Mouse (Mus musculus): ENCODE data around the gene Mus81.

Mus81 gene

DNA sequence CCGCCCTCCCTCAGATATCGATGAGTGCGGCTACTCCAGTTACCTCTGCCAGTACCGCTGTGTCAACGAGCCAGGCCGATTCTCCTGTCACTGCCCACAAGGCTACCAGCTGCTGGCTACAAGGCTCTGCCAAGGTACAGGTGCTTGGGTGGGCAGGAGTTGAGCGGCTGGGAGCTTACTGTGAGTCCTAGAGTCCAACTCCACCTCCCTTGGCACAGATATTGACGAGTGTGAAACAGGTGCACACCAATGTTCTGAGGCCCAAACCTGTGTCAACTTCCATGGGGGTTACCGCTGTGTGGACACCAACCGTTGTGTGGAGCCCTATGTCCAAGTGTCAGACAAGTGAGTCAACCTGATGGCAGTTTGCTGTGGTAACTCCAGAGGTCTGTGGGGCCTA, 8.2 kb downstream of the Mus81 start:
- H3K36me3 ChIP-seq (ENCODE audit: insufficient read depth, low read length), result peaks cover 49% of the 10 kb centered on the region
- H3K9me3 ChIP-seq (ENCODE audit: low read length), result no peaks in the 10 kb centered on the region
- no peak overlapping the region for H3K4me3 ChIP-seq (replicated peaks; ENCODE audit: low read length)
- no peak for TF ChIP-seq NANOG (IDR thresholded peaks at IDR 0.05; ENCODE audit: borderline replicate concordance, low read length)
- H3K4me1 ChIP-seq (replicated peaks; ENCODE audit: low read depth, low read length), result peaks cover 46% of the 10 kb centered on the region
- H3K27me3 ChIP-seq (ENCODE audit: insufficient read depth, low read length), result peaks cover 14% of the 10 kb centered on the region

DNA sequence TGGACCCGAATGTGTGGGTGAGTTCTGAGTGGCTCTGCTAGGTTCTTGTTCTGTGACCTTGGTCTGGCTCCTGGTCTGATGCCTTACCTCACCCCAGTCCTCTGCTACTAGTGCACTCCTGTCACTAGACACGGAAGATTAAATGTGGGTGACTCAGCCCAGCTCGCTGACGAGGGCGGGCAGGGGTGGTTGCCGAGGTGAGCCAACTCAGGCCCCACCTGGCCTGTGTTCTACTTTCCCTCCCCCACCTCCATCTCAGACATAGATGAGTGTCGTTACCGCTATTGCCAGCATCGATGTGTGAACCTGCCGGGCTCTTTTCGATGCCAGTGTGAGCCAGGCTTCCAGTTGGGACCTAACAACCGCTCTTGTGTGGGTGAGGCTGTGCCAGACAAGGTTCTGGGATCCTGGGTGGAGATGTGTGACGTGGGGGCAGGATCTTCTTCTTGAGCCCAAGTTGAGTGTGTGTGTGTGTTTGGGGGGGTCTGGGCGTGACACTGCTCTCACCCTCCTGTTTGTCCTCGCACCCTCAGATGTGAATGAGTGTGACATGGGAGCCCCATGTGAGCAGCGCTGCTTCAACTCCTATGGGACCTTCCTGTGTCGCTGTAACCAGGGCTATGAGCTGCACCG, 10.4 kb downstream of the Mus81 start:
- 0 out of 2 replicates have a peak overlapping the region, but pooled peaks have one; percentile 3 for H3K4me3 ChIP-seq (replicated peaks; ENCODE audit: low read length)
- H3K4me1 ChIP-seq (replicated peaks; ENCODE audit: low read depth, low read length), result peaks cover 39% of the 10 kb centered on the region
- H3K36me3 ChIP-seq (ENCODE audit: insufficient read depth, low read length), result peaks cover 27% of the 10 kb centered on the region
- TF ChIP-seq POU5F1 (IDR thresholded peaks at IDR 0.05; ENCODE audit: borderline replicate concordance, low read length) (no peak), NANOG (IDR thresholded peaks at IDR 0.05; ENCODE audit: borderline replicate concordance, low read length) (no peak), CTCF (conservative IDR thresholded peaks at IDR 0.05; ENCODE audit: low read length) (no peak)
- peaks cover 31% of the 10 kb centered on the region for H3K27me3 ChIP-seq (ENCODE audit: insufficient read depth, low read length)
- H3K9me3 ChIP-seq (ENCODE audit: low read length), result no peaks in the 10 kb centered on the region

DNA sequence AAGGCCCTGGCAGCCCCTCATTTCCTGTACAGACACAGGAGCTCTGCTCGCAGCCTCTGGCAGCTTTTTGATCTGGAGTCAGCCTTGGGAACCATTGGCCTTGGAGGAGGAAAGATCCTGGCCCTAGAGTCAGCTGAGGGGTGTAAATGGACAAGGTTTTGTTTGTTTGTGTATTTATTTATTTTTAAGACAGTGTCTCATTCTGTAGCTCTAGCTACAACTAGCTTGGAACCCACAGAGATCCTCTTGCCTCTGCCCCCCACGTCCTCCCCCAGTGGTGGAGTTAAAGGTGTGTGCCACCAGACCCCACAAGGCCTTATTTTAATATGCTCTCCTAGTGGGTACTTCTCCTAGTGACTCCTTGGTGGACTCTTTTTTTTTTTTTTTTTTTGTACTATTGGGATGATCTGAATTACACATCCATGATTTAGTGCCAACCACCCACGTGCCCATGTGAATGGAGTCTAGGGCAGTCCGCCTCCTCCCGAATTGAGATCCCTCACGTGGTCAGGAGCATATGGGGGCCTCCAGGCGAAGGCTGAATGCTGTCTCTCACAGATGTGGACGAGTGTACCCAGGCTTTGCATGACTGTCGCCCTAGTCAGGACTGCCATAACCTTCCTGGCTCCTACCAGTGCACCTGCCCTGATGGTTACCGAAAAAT, 11.1 kb downstream of the Mus81 start:
- peaks cover 21% of the 10 kb centered on the region for H3K36me3 ChIP-seq (ENCODE audit: insufficient read depth, low read length)
- peaks cover 31% of the 10 kb centered on the region for H3K27me3 ChIP-seq (ENCODE audit: insufficient read depth, low read length)
- no peak overlapping the region for H3K4me3 ChIP-seq (replicated peaks; ENCODE audit: low read length)
- H3K4me1 ChIP-seq (replicated peaks; ENCODE audit: low read depth, low read length), result peaks cover 35% of the 10 kb centered on the region
- TF ChIP-seq NANOG (IDR thresholded peaks at IDR 0.05; ENCODE audit: borderline replicate concordance, low read length) (no peak), POU5F1 (IDR thresholded peaks at IDR 0.05; ENCODE audit: borderline replicate concordance, low read length) (no peak), CTCF (conservative IDR thresholded peaks at IDR 0.05; ENCODE audit: low read length) (no peak)
- H3K9me3 ChIP-seq (ENCODE audit: low read length), result no peaks in the 10 kb centered on the region

DNA sequence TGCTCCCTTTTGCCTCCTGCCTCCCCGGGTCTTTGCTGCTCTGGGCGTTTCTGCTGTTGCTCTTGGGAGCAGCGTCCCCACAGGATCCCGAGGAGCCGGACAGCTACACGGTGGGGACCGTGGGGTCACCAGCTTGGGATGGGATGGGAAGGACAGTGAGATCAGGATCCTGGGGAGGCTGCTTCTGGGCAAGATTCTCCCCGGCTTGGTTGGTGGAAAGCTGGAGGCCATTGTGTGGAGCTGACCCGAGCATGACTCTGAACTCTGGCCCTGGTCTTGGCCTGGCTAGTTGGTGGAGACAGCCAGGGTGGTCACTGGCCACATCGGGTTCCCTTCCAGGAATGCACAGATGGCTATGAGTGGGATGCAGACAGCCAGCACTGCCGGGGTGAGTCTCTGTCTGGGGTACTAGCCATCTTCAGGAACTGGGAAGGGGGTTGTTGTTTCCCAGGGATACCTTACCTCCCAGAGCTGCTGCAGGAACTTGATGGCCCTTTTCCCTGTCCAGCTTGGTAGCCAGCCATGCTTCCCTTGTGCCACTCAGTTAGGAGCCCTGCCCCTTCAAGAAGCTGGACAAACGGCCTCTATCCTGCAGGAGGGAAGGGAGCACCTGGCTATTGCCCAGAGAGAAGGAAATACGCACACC, 13.0 kb downstream of the Mus81 start:
- Histone ChIP-seq H3K9me3 (ENCODE audit: low read length) (no peaks in the 10 kb centered on the region), H3K4me3 (replicated peaks; ENCODE audit: low read length) (peak overlapping the region; percentile 77), H3K4me1 (replicated peaks; ENCODE audit: low read depth, low read length) (peaks cover 38% of the 10 kb centered on the region), H3K27me3 (ENCODE audit: insufficient read depth, low read length) (peaks cover 33% of the 10 kb centered on the region), H3K36me3 (ENCODE audit: insufficient read depth, low read length) (peaks cover 7% of the 10 kb centered on the region)
- TF ChIP-seq CTCF (conservative IDR thresholded peaks at IDR 0.05; ENCODE audit: low read length) (no peak), NANOG (IDR thresholded peaks at IDR 0.05; ENCODE audit: borderline replicate concordance, low read length) (no peak), POU5F1 (IDR thresholded peaks at IDR 0.05; ENCODE audit: borderline replicate concordance, low read length) (no peak)

DNA sequence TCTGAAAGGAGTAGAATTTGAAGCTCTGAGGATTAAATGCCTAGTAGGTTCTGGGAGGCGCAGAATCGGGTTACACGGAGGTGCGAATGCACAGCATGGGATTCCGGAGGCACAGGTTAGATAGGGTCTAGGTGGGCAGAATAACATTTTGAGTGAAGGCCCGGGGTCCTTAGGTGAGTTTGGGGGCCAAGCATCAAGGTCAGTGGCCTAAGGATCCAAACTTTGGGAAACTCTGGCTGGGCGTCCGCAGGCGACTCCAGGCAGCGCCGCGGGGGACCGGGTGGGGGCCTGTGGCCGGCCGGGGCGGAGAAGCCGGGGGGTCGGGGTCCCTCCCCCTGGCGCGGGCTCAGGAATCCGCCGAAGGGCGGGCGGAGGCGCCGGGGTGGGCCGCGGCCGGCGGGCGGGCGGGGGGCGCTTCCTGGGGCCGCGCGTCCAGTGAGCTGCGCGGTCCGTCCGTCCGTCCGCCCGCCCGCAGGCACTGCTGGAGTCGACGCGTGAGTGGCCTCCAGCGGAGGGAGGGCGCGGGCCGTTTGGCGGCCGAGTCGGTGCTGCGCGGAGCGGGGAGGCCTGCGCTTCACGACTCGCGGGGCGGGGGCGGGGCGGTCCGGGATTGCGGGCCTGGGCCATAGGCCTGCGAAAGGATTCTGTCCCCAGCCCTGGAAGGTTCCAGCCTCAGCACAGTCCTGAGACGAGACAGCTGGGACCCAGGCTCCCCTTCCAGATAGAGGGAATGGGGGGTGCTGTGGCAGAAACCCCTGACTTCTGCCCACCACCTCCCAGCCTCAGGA, 13.7 kb downstream of the Mus81 start:
- H3K36me3 ChIP-seq (ENCODE audit: insufficient read depth, low read length), result 0 out of 2 replicates have a peak, but pooled peaks cover 2% of the 10 kb centered on the region
- no peaks in the 10 kb centered on the region for H3K9me3 ChIP-seq (ENCODE audit: low read length)
- H3K4me1 ChIP-seq (replicated peaks; ENCODE audit: low read depth, low read length), result peaks cover 41% of the 10 kb centered on the region
- peaks cover 38% of the 10 kb centered on the region for H3K27me3 ChIP-seq (ENCODE audit: insufficient read depth, low read length)
- H3K4me3 ChIP-seq (replicated peaks; ENCODE audit: low read length), result peak overlapping the region; percentile 77
- TF ChIP-seq CTCF (conservative IDR thresholded peaks at IDR 0.05; ENCODE audit: low read length), result no peak
- TF ChIP-seq POU5F1 (IDR thresholded peaks at IDR 0.05; ENCODE audit: borderline replicate concordance, low read length), result no peak
- TF ChIP-seq NANOG (IDR thresholded peaks at IDR 0.05; ENCODE audit: borderline replicate concordance, low read length), result no peak

DNA sequence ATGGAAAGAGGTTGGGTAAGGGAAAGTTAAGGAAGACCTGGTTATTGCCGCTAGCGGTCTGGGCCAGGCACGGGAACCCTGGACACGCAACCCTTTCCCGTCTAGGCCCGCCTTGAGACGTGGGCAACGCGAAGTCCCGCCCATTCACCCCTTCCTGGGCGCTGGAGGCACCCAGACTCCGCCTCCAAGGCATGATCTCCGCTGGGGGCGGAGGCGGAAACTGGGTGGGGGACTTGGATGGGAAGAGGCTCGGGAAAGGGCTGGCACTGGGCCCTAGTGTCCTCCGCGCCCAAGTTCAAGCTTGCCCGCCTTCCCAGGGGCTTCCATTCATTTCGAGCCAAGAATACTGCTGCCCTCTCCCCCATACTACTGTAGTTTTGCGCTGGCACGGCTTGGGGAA, 14.5 kb downstream of the Mus81 start, which contains the start of gene Efemp2:
TSS of gene Efemp2 (plus strand) at position 235 of the 400 bp plus-strand sequence.
- H3K4me1 ChIP-seq (replicated peaks; ENCODE audit: low read depth, low read length), result peaks cover 48% of the 10 kb centered on the region
- H3K9me3 ChIP-seq (ENCODE audit: low read length), result no peaks in the 10 kb centered on the region
- H3K4me3 ChIP-seq (replicated peaks; ENCODE audit: low read length), result peak within 1 kb of the TSS; percentile 77
- H3K27me3 ChIP-seq (ENCODE audit: insufficient read depth, low read length), result peaks cover 38% of the 10 kb centered on the region
- no peak for TF ChIP-seq POU5F1 (IDR thresholded peaks at IDR 0.05; ENCODE audit: borderline replicate concordance, low read length)
- 0 out of 2 replicates have a peak, but pooled peaks cover 2% of the 10 kb centered on the region for H3K36me3 ChIP-seq (ENCODE audit: insufficient read depth, low read length)

DNA sequence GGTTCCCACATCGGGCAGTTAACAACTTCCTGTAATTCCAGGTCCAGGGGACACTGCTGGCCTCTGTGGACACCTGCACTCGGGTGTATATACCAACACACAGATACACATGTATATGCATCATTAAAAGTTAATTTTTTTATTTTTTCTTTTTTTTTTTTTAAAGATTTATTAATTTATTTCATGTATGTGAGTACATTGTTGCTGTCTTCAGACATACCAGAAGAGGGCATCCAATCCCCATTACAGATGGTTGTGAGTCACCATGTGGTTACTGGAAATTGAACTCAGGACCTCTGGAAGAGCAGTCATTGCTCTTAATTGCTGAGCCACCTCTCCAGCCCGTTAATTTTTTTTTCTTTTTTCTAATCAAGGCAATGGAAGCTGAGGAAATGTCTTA, 15.3 kb downstream of the Mus81 start:
- no peak overlapping the region for H3K4me3 ChIP-seq (replicated peaks; ENCODE audit: low read length)
- H3K9me3 ChIP-seq (ENCODE audit: low read length), result no peaks in the 10 kb centered on the region
- H3K27me3 ChIP-seq (ENCODE audit: insufficient read depth, low read length), result peaks cover 38% of the 10 kb centered on the region

DNA sequence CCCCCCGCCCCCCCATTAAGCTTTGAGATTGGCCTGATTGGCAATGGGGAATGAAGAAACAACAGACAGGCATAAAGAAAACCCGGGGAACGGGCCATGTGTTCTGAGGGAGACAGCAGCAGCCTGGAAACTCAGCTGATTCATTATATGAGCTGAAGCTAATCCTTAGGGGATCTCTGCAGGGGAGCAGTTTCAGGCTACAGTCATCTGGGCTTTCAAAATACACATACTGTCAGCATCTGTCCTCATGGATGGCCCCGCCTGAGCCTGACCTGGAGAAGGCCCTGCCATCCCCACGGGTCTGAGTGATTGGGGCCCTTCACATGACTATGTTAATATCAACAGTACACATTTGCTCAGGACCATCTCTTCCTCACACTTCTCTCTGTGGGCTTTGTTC, 16.4 kb downstream of the Mus81 start:
- Histone ChIP-seq H3K4me1 (replicated peaks; ENCODE audit: low read depth, low read length) (peaks cover 59% of the 10 kb centered on the region), H3K36me3 (ENCODE audit: insufficient read depth, low read length) (peaks cover 12% of the 10 kb centered on the region), H3K9me3 (ENCODE audit: low read length) (no peaks in the 10 kb centered on the region), H3K4me3 (replicated peaks; ENCODE audit: low read length) (no peak overlapping the region), H3K27me3 (ENCODE audit: insufficient read depth, low read length) (peaks cover 38% of the 10 kb centered on the region)
- TF ChIP-seq NANOG (IDR thresholded peaks at IDR 0.05; ENCODE audit: borderline replicate concordance, low read length) (no peak), CTCF (conservative IDR thresholded peaks at IDR 0.05; ENCODE audit: low read length) (no peak), POU5F1 (IDR thresholded peaks at IDR 0.05; ENCODE audit: borderline replicate concordance, low read length) (no peak)

More for the DNA sequence above, 15.3 kb downstream of the Mus81 start:
- Histone ChIP-seq H3K4me1 (replicated peaks; ENCODE audit: low read depth, low read length) (peaks cover 54% of the 10 kb centered on the region), H3K36me3 (ENCODE audit: insufficient read depth, low read length) (peaks cover 2% of the 10 kb centered on the region; the same call in 1 of the 2 replicates)
- no peak for TF ChIP-seq NANOG (IDR thresholded peaks at IDR 0.05; ENCODE audit: borderline replicate concordance, low read length)
- TF ChIP-seq CTCF (conservative IDR thresholded peaks at IDR 0.05; ENCODE audit: low read length), result peak; percentile 7; the same call in 1 of the 2 replicates
- no peak for TF ChIP-seq POU5F1 (IDR thresholded peaks at IDR 0.05; ENCODE audit: borderline replicate concordance, low read length)
